Mouse (Mus musculus): ENCODE measurements around the gene Tmtc1. TPM values are rescaled to one million over a fixed set of nuclear protein-coding genes. Genes with fewer than 3 reads are reported as not detected.
A peak's percentile ranks its signal among the peaks of the same experiment; 100 is the strongest.

Gene Tmtc1
- polyA plus RNA-seq, 1 experiment from 2014 or later = 1.7 TPM

GRCm38 (mm10) chr6:148448151-148448550 is 4.0 kb upstream of the Tmtc1 start:
- no peaks in the 10 kb centered on the region for H3K36me3 ChIP-seq (replicated peaks)
- WGBS = 71% methylated on average over 3 of the region's 3 CpGs
- no peak overlapping the region for H3K9ac ChIP-seq
- no peak overlapping the region for H3K4me2 ChIP-seq
- H3K4me1 ChIP-seq = peaks cover 6% of the 10 kb centered on the region
- ATAC-seq (ENCODE audit: low FRiP score) = no peak
- no peaks in the 10 kb centered on the region for H3K9me3 ChIP-seq
- H3K27me3 ChIP-seq = peaks cover 31% of the 10 kb centered on the region
- no peak overlapping the region for H3K4me3 ChIP-seq (replicated peaks)
- no peak overlapping the region for H3K27ac ChIP-seq

- Histone ChIP-seq H3K4me2 (no peak overlapping the region), H3K36me3 (replicated peaks) (no peaks in the 10 kb centered on the region), H3K9me3 (no peaks in the 10 kb centered on the region), H3K9ac (no peak overlapping the region), H3K4me3 (replicated peaks) (no peak overlapping the region), H3K27ac (no peak overlapping the region), H3K4me1 (peaks cover 19% of the 10 kb centered on the region), H3K27me3 (peaks cover 49% of the 10 kb centered on the region)
- no peak for ATAC-seq (ENCODE audit: low FRiP score)
- 73% methylated on average over 3 of the region's 3 CpGs for WGBS
Measured at GRCm38 (mm10) chr6:148446113-148446512, 1.9 kb upstream of the Tmtc1 start.

- ATAC-seq (ENCODE audit: low FRiP score) = no peak; the same call in 1 of the 2 replicates
- Histone ChIP-seq H3K4me3 (replicated peaks) (peak overlapping the region; percentile 72), H3K27ac (no peak overlapping the region), H3K9me3 (no peaks in the 10 kb centered on the region), H3K36me3 (replicated peaks) (no peaks in the 10 kb centered on the region), H3K27me3 (peaks cover 56% of the 10 kb centered on the region), H3K9ac (peak overlapping the region; percentile 65), H3K4me1 (peaks cover 19% of the 10 kb centered on the region), H3K4me2 (peak overlapping the region; percentile 95)
- 3% methylated on average over 9 of the region's 9 CpGs for WGBS
Measured at GRCm38 (mm10) chr6:148444796-148445195, 607 bp upstream of the Tmtc1 start.

GRCm38 (mm10) chr6:148443291-148443725 is 881 bp downstream of the Tmtc1 start:
- Histone ChIP-seq H3K4me1 (peaks cover 19% of the 10 kb centered on the region), H3K9ac (peak overlapping the region; percentile 65), H3K36me3 (replicated peaks) (no peaks in the 10 kb centered on the region), H3K27me3 (peaks cover 56% of the 10 kb centered on the region), H3K9me3 (no peaks in the 10 kb centered on the region), H3K27ac (no peak overlapping the region), H3K4me2 (peak overlapping the region; percentile 95), H3K4me3 (replicated peaks) (peak overlapping the region; percentile 72)
- peak; percentile 13; the same call in 1 of the 2 replicates for ATAC-seq (ENCODE audit: low FRiP score)
- WGBS = 2% methylated on average over 15 of the region's 15 CpGs

- H3K36me3 ChIP-seq (replicated peaks) = no peaks in the 10 kb centered on the region
- no peak overlapping the region for H3K27ac ChIP-seq
- peak overlapping the region; percentile 72 for H3K4me3 ChIP-seq (replicated peaks)
- peak overlapping the region; percentile 95 for H3K4me2 ChIP-seq
- ATAC-seq (ENCODE audit: low FRiP score) = no peak
- peak overlapping the region; percentile 65 for H3K9ac ChIP-seq
- peaks cover 56% of the 10 kb centered on the region for H3K27me3 ChIP-seq
- WGBS = under 1% methylated on average over 27 of the region's 27 CpGs
- no peaks in the 10 kb centered on the region for H3K9me3 ChIP-seq
- peaks cover 19% of the 10 kb centered on the region for H3K4me1 ChIP-seq
Measured at GRCm38 (mm10) chr6:148442671-148443290, 1.4 kb downstream of the Tmtc1 start.

- peaks cover 19% of the 10 kb centered on the region for H3K4me1 ChIP-seq
- H3K36me3 ChIP-seq (replicated peaks) = no peaks in the 10 kb centered on the region
- H3K9ac ChIP-seq = no peak overlapping the region
- H3K27ac ChIP-seq = no peak overlapping the region
- no peaks in the 10 kb centered on the region for H3K9me3 ChIP-seq
- peak overlapping the region; percentile 72; the same call in 1 of the 2 replicates for H3K4me3 ChIP-seq (replicated peaks)
- ATAC-seq (ENCODE audit: low FRiP score) = no peak
- H3K4me2 ChIP-seq = peak overlapping the region; percentile 95
- peaks cover 56% of the 10 kb centered on the region for H3K27me3 ChIP-seq
- 9% methylated on average over 5 of the region's 5 CpGs for WGBS
Measured at GRCm38 (mm10) chr6:148441871-148442270, 2.3 kb downstream of the Tmtc1 start.

GRCm38 (mm10) chr6:148439101-148439500 is 5.1 kb downstream of the Tmtc1 start:
- 76% methylated on average over 4 of the region's 4 CpGs for WGBS
- H3K9ac ChIP-seq = no peak overlapping the region
- no peaks in the 10 kb centered on the region for H3K36me3 ChIP-seq (replicated peaks)
- no peak overlapping the region for H3K4me3 ChIP-seq (replicated peaks)
- H3K27me3 ChIP-seq = peaks cover 32% of the 10 kb centered on the region
- H3K9me3 ChIP-seq = no peaks in the 10 kb centered on the region
- ATAC-seq (ENCODE audit: low FRiP score) = no peak
- H3K4me2 ChIP-seq = no peak overlapping the region
- peaks cover 19% of the 10 kb centered on the region for H3K4me1 ChIP-seq
- H3K27ac ChIP-seq = no peak overlapping the region

GRCm38 (mm10) chr6:148437565-148437964 is 6.6 kb downstream of the Tmtc1 start:
- H3K27ac ChIP-seq = no peak overlapping the region
- H3K27me3 ChIP-seq = peaks cover 19% of the 10 kb centered on the region
- no peak overlapping the region for H3K4me3 ChIP-seq (replicated peaks)
- no peaks in the 10 kb centered on the region for H3K9me3 ChIP-seq
- no peak for ATAC-seq (ENCODE audit: low FRiP score)
- no peak overlapping the region for H3K4me2 ChIP-seq
- H3K36me3 ChIP-seq (replicated peaks) = no peaks in the 10 kb centered on the region
- H3K4me1 ChIP-seq = peaks cover 7% of the 10 kb centered on the region
- no peak overlapping the region for H3K9ac ChIP-seq
- WGBS = 91% methylated on average over 1 of the region's 1 CpGs

- Histone ChIP-seq H3K27ac (no peak overlapping the region), H3K9ac (no peak overlapping the region), H3K36me3 (replicated peaks) (no peaks in the 10 kb centered on the region), H3K4me1 (no peaks in the 10 kb centered on the region), H3K27me3 (peaks cover 11% of the 10 kb centered on the region), H3K4me2 (no peak overlapping the region), H3K9me3 (no peaks in the 10 kb centered on the region), H3K4me3 (replicated peaks) (no peak overlapping the region)
- 81% methylated on average over 7 of the region's 7 CpGs for WGBS
- no peak for ATAC-seq (ENCODE audit: low FRiP score)
Measured at GRCm38 (mm10) chr6:148436441-148437001, 7.7 kb downstream of the Tmtc1 start.

- WGBS = 68% methylated on average over 7 of the region's 7 CpGs
- no peaks in the 10 kb centered on the region for H3K9me3 ChIP-seq
- no peak for ATAC-seq (ENCODE audit: low FRiP score)
- no peak overlapping the region for H3K9ac ChIP-seq
- no peak overlapping the region for H3K27ac ChIP-seq
- no peaks in the 10 kb centered on the region for H3K36me3 ChIP-seq (replicated peaks)
- H3K27me3 ChIP-seq = no peaks in the 10 kb centered on the region
- no peak overlapping the region for H3K4me3 ChIP-seq (replicated peaks)
- no peaks in the 10 kb centered on the region for H3K4me1 ChIP-seq
- no peak overlapping the region for H3K4me2 ChIP-seq
Measured at GRCm38 (mm10) chr6:148421577-148421976, 22.6 kb downstream of the Tmtc1 start.

- Histone ChIP-seq H3K4me1 (no peaks in the 10 kb centered on the region), H3K9ac (no peak overlapping the region), H3K27ac (no peak overlapping the region), H3K4me3 (replicated peaks) (no peak overlapping the region), H3K27me3 (no peaks in the 10 kb centered on the region), H3K4me2 (no peak overlapping the region), H3K9me3 (no peaks in the 10 kb centered on the region), H3K36me3 (replicated peaks) (no peaks in the 10 kb centered on the region)
- no peak for ATAC-seq (ENCODE audit: low FRiP score)
- WGBS = 93% methylated on average over 6 of the region's 6 CpGs
Measured at GRCm38 (mm10) chr6:148420387-148420786, 23.8 kb downstream of the Tmtc1 start.

- Histone ChIP-seq H3K4me3 (replicated peaks) (no peak overlapping the region), H3K9ac (no peak overlapping the region), H3K27me3 (no peaks in the 10 kb centered on the region), H3K36me3 (replicated peaks) (no peaks in the 10 kb centered on the region), H3K4me2 (no peak overlapping the region), H3K27ac (no peak overlapping the region), H3K4me1 (no peaks in the 10 kb centered on the region), H3K9me3 (no peaks in the 10 kb centered on the region)
- 76% methylated on average over 2 of the region's 2 CpGs for WGBS
- no peak for ATAC-seq (ENCODE audit: low FRiP score)
Measured at GRCm38 (mm10) chr6:148416597-148416996, 27.6 kb downstream of the Tmtc1 start.

- Histone ChIP-seq H3K4me3 (replicated peaks) (no peak overlapping the region), H3K27ac (no peak overlapping the region), H3K4me1 (0 out of 2 replicates have a peak, but pooled peaks cover 4% of the 10 kb centered on the region), H3K27me3 (no peaks in the 10 kb centered on the region), H3K4me2 (no peak overlapping the region), H3K9ac (no peak overlapping the region), H3K36me3 (replicated peaks) (no peaks in the 10 kb centered on the region), H3K9me3 (no peaks in the 10 kb centered on the region)
- ATAC-seq (ENCODE audit: low FRiP score) = no peak
Measured at GRCm38 (mm10) chr6:148413638-148414037, 30.6 kb downstream of the Tmtc1 start.
